Mouse (Mus musculus) MEL (cell line): Measurements from ENCODE around the gene Nrip3. TPM values are rescaled to one million over a fixed set of nuclear protein-coding genes. Genes with fewer than 3 reads are reported as not detected.

Source experiments
- DNase-seq: peaks from one replicate; pipeline ENCODE4 v3.0.0; 2011; ENCODE audit warnings: low read depth, low spot score
- H3K27ac ChIP-seq: 2 replicates; pipeline ENCODE4 v1.5.1; 2012; ENCODE audit warnings: low read depth, mild to moderate bottlenecking, control low read depth, low read length, moderate library complexity; ENCODE audit not compliant: control insufficient read depth
- H3K27me3 ChIP-seq, 2 experiments: fragments of 150-350 bp in 1 of 2; sonication (generic) in 1 of 2; 2 replicates each; pipeline ENCODE4 v1.6.1; 2012; ENCODE audit warnings: low read length in 2 of 2, mild to moderate bottlenecking in 2 of 2, improper control_type of control experiment in 1 of 2, moderate library complexity in 1 of 2; ENCODE audit not compliant: insufficient read depth in 2 of 2, control insufficient read depth in 1 of 2
- H3K36me3 ChIP-seq, 2 experiments: 2 replicates each; pipeline ENCODE4 v1.6.1; 2012 to 2014; ENCODE audit warnings: low read length in 2 of 2, improper control_type of control experiment in 1 of 2, inconsistent platforms in 1 of 2, mild to moderate bottlenecking in 1 of 2; ENCODE audit not compliant: insufficient read depth in 2 of 2, control insufficient read depth in 1 of 2
- H3K4me1 ChIP-seq, 2 experiments: fragments of 150-350 bp in 1 of 2; sonication (generic) in 1 of 2; 2 replicates each; pipeline ENCODE4 v1.6.1; 2012; ENCODE audit warnings: low read length in 2 of 2, improper control_type of control experiment in 1 of 2, mild to moderate bottlenecking in 1 of 2; ENCODE audit not compliant: insufficient read depth in 2 of 2, control insufficient read depth in 1 of 2
- H3K4me3 ChIP-seq, 2 experiments: fragments of 150-350 bp in 1 of 2; sonication (generic) in 1 of 2; 2 replicates each; pipeline ENCODE4 v1.5.1; 2012; ENCODE audit warnings: low read depth in 2 of 2, low read length in 2 of 2, mild to moderate bottlenecking in 2 of 2, moderate library complexity in 2 of 2, control low read depth in 1 of 2, improper control_type of control experiment in 1 of 2; ENCODE audit not compliant: control insufficient read depth in 1 of 2, insufficient read depth in 1 of 2
- H3K79me2 ChIP-seq: 2 replicates; pipeline ENCODE4 v1.6.1; 2012; ENCODE audit warnings: mild to moderate bottlenecking, low read length, moderate library complexity; ENCODE audit not compliant: control insufficient read depth, poor library complexity, insufficient read depth
- H3K9ac ChIP-seq: 2 replicates; pipeline ENCODE4 v1.6.1; 2012; ENCODE audit warnings: low read depth, mild to moderate bottlenecking, control low read depth, low read length, moderate library complexity; ENCODE audit not compliant: control insufficient read depth, poor library complexity, severe bottlenecking
- H3K9me3 ChIP-seq: fragments of 150-350 bp; sonication (generic); replicated peaks from 2 replicates; pipeline ENCODE4 v1.6.1; 2012; ENCODE audit warnings: mild to moderate bottlenecking, low read length, improper control_type of control experiment, moderate library complexity; ENCODE audit not compliant: insufficient read depth
- CHD1 ChIP-seq: IDR thresholded peaks from 2 replicates; pipeline ENCODE4 v1.6.1; 2012; ENCODE audit warnings: low read depth, mild to moderate bottlenecking, inconsistent platforms, low read length, improper control_type of control experiment
- CTCF ChIP-seq, 3 experiments: IDR thresholded peaks in 2 of 3; conservative IDR thresholded peaks in 1 of 3; 2 replicates each; pipeline ENCODE4 v1.5.1; 2011 to 2012; ENCODE audit warnings: low read length in 3 of 3, low read depth in 2 of 3, mild to moderate bottlenecking in 2 of 3, improper control_type of control experiment in 1 of 3, inconsistent platforms in 1 of 3, mixed read lengths in 1 of 3, moderate library complexity in 1 of 3; ENCODE audit not compliant: control insufficient read depth in 1 of 3, insufficient read depth in 1 of 3, poor library complexity in 1 of 3, severe bottlenecking in 1 of 3
- EP300 ChIP-seq, 2 experiments: IDR thresholded peaks; 2 replicates each; pipeline ENCODE4 v1.6.1; 2011; ENCODE audit warnings: improper control_type of control experiment in 2 of 2, low read length in 2 of 2, low read depth in 1 of 2, mild to moderate bottlenecking in 1 of 2
- GABPA ChIP-seq: IDR thresholded peaks from 2 replicates; pipeline ENCODE4 v1.6.1; 2012; ENCODE audit warnings: low read depth, mild to moderate bottlenecking, inconsistent platforms, low read length, improper control_type of control experiment, moderate library complexity
- GATA1 ChIP-seq: IDR thresholded peaks from 2 replicates; pipeline ENCODE4 v1.6.1; 2011; ENCODE audit warnings: low read depth, low read length, improper control_type of control experiment
- HCFC1 ChIP-seq: IDR thresholded peaks from 2 replicates; pipeline ENCODE4 v1.6.1; 2012; ENCODE audit warnings: low read depth, mild to moderate bottlenecking, inconsistent platforms, low read length, improper control_type of control experiment, moderate library complexity
- KAT2A ChIP-seq: conservative IDR thresholded peaks from 2 replicates; pipeline ENCODE4 v1.6.1; 2012; ENCODE audit warnings: low read depth, low read length, improper control_type of control experiment, inconsistent platforms
- MAFK ChIP-seq: IDR thresholded peaks from 2 replicates; pipeline ENCODE4 v1.6.1; 2011; ENCODE audit warnings: low read depth, mild to moderate bottlenecking, low read length, improper control_type of control experiment, borderline replicate concordance
- MAX ChIP-seq: IDR thresholded peaks from 2 replicates; pipeline ENCODE4 v1.6.1; 2011; ENCODE audit warnings: low read length, improper control_type of control experiment
- MEF2A ChIP-seq: IDR thresholded peaks from 2 replicates; pipeline ENCODE4 v1.6.1; 2014; ENCODE audit warnings: low read depth, mild to moderate bottlenecking, inconsistent platforms, low read length, improper control_type of control experiment; ENCODE audit not compliant: poor library complexity, insufficient replicate concordance, severe bottlenecking; ENCODE audit errors: extremely low read depth
- MYC ChIP-seq: IDR thresholded peaks from 2 replicates; pipeline ENCODE4 v1.6.1; 2011; ENCODE audit warnings: low read depth, mild to moderate bottlenecking, low read length, improper control_type of control experiment, moderate library complexity
- POLR2AphosphoS2 ChIP-seq: IDR thresholded peaks from 2 replicates; pipeline ENCODE4 v1.6.1; 2011; ENCODE audit warnings: low read length, improper control_type of control experiment
- RAD21 ChIP-seq: IDR thresholded peaks from 2 replicates; pipeline ENCODE4 v1.6.1; 2011; ENCODE audit warnings: mild to moderate bottlenecking, low read depth, low read length, improper control_type of control experiment
- RCOR1 ChIP-seq: IDR thresholded peaks from 2 replicates; pipeline ENCODE4 v1.6.1; 2012; ENCODE audit warnings: low read depth, mild to moderate bottlenecking, inconsistent platforms, low read length, improper control_type of control experiment
- TBP ChIP-seq: IDR thresholded peaks from 2 replicates; pipeline ENCODE4 v1.8.0; 2011; ENCODE audit warnings: low read depth, low read length, improper control_type of control experiment
- UBTF ChIP-seq: IDR thresholded peaks from 2 replicates; pipeline ENCODE4 v1.6.1; 2012; ENCODE audit warnings: low read depth, mild to moderate bottlenecking, inconsistent platforms, low read length, improper control_type of control experiment, moderate library complexity, borderline replicate concordance; ENCODE audit not compliant: insufficient read depth
- USF1 ChIP-seq: IDR thresholded peaks from 2 replicates; pipeline ENCODE4 v1.6.1; 2014; ENCODE audit warnings: low read depth, mild to moderate bottlenecking, inconsistent platforms, low read length, improper control_type of control experiment, moderate library complexity
- USF2 ChIP-seq, 2 experiments: IDR thresholded peaks; 2 replicates each; pipeline ENCODE4 v1.6.1; 2011 to 2012; ENCODE audit warnings: improper control_type of control experiment in 2 of 2, low read length in 2 of 2, borderline replicate concordance in 1 of 2, inconsistent platforms in 1 of 2, low read depth in 1 of 2, mild to moderate bottlenecking in 1 of 2; ENCODE audit not compliant: insufficient read depth in 1 of 2
- ZC3H11A ChIP-seq: IDR thresholded peaks from 2 replicates; pipeline ENCODE4 v1.6.1; 2012; ENCODE audit warnings: low read depth, mild to moderate bottlenecking, inconsistent platforms, low read length, improper control_type of control experiment
- polyA plus RNA-seq, 2 experiments: library from polyadenylated mRNA; stranded (reverse) in 1 of 2; unstranded in 1 of 2; fragments of >175 nt in 1 of 2; fragments of >200 nt in 1 of 2; gene quantifications; 2 replicates each; pipeline versions ENCODE4 v1.2.1 to v1.2.4; 2012; ENCODE audit warnings: low replicate concordance in 2 of 2, low read depth in 1 of 2; ENCODE audit not compliant: insufficient read length in 2 of 2, insufficient read depth in 1 of 2, missing spikeins in 1 of 2
- total RNA-seq: library from RNA; depleted of rRNA; stranded (reverse); fragments of 300-350 nt; gene quantifications from 2 replicates; pipeline ENCODE4 v1.2.3, GENCODE M21; 2012

The Nrip3 gene
- total and polyA plus RNA-seq, 3 experiments, result not detected

DNA sequence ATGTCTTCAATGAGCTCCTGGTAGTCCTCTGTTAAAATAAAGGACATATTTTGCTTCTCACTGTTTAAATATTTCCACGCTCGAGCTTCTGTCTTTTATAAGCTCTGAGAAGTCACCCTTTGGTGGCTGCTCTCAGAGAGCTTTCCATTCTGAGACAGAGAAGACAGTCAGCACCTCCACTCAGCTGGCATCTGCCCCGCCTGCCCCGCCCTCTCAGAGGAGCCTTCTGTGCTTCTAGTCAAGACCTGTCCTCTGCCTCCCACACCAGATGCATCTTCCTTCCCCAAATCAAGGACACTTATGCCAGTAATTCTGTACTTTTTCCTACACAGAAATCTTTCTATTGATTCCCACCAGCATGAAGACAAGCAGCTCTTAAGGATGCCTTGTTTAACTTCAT, 18.8 kb upstream of the Nrip3 start:
- Histone ChIP-seq H3K79me2 (no peaks in the 10 kb centered on the region), H3K4me1 (peaks cover 2 to 13% of the 10 kb centered on the region in 2 experiments; a peak in 3 of 4 replicates), H3K27ac (no peak overlapping the region), H3K9me3 (no peaks in the 10 kb centered on the region), H3K36me3 (peaks cover 0 to 4% of the 10 kb centered on the region in 2 experiments; a peak in 2 of 4 replicates), H3K9ac (no peak overlapping the region), H3K4me3 (no peak overlapping the region), H3K27me3 (no peaks in the 10 kb centered on the region)
- no peak for TF ChIP-seq GATA1
- TF ChIP-seq USF1, result no peak
- TF ChIP-seq TBP, result no peak
- no peak for TF ChIP-seq POLR2AphosphoS2
- TF ChIP-seq CTCF (IDR thresholded peaks at IDR 0.05 in 2 of 3, conservative IDR thresholded peaks at IDR 0.05 in 1 of 3; ENCODE audit: control insufficient read depth in 1 of 3, insufficient read depth in 1 of 3, low read depth in 2 of 3, low read length in 3 of 3, poor library complexity in 1 of 3, severe bottlenecking in 1 of 3), result no peak
- no peak for TF ChIP-seq HCFC1
- TF ChIP-seq UBTF, result no peak
- no peak for TF ChIP-seq MYC
- no peak for TF ChIP-seq KAT2A
- TF ChIP-seq MEF2A, result no peak
- TF ChIP-seq RAD21, result no peak
- no peak for TF ChIP-seq MAX
- TF ChIP-seq CHD1, result no peak
- TF ChIP-seq ZC3H11A, result no peak
- TF ChIP-seq MAFK, result no peak
- TF ChIP-seq USF2 (IDR thresholded peaks at IDR 0.05; ENCODE audit: borderline replicate concordance in 1 of 2, insufficient read depth in 1 of 2, low read depth in 1 of 2, low read length in 2 of 2), result no peak
- DNase-seq, result no peak

DNA sequence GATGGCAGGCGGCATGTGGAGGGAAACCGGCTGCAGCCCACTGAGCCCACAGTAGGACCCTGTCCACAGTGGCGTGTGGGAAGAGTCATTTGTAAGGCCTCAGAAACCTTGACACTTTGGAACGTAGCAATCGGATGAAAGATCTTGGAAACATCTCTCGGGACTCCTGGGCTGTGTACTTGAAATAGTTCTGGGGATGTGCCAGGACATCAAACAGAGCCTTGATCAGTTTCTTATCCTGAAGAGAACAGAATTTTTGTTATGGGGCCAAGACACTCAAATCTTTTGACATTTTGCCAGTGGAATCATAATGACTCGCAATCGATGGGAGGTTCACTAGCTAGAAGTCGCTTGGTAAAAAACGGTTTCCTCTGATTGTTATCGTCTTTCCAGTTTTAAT, 17.3 kb upstream of the Nrip3 start:
- TF ChIP-seq GABPA, result no peak
- TF ChIP-seq RCOR1, result peak; percentile 54; the same call in 1 of the 2 replicates
- TF ChIP-seq EP300 (IDR thresholded peaks at IDR 0.05; ENCODE audit: low read depth in 1 of 2, low read length in 2 of 2), result peak in 1 of 2 experiments; percentile 26; a peak in 1 of 4 replicates
- TF ChIP-seq UBTF, result no peak
- TF ChIP-seq, all 39 proteins: peak for 2
- Histone ChIP-seq H3K4me3 (no peak overlapping the region), H3K27me3 (no peaks in the 10 kb centered on the region), H3K79me2 (no peaks in the 10 kb centered on the region), H3K27ac (no peak overlapping the region), H3K9ac (no peak overlapping the region), H3K4me1 (peaks cover 2 to 13% of the 10 kb centered on the region in 2 experiments; a peak in 3 of 4 replicates), H3K9me3 (no peaks in the 10 kb centered on the region), H3K36me3 (peaks cover 0 to 4% of the 10 kb centered on the region in 2 experiments; a peak in 2 of 4 replicates)
- peak; percentile 33 for DNase-seq
